Mouse (Mus musculus): ENCODE results near the gene Mtln. TPM values are rescaled to one million over a fixed set of nuclear protein-coding genes. Genes with fewer than 3 reads are reported as not detected.

Mtln gene
- polyA plus RNA-seq, 1 experiment from 2014 or later: 30.6 TPM

- no peaks in the 10 kb centered on the region for H3K9me3 ChIP-seq
These were observed 13.8 kb downstream of the Mtln start for GRCm38 (mm10) chr2:127778451-127778850.

GRCm38 (mm10) chr2:127775013-127775412 is 17.3 kb downstream of the Mtln start:
- H3K27ac ChIP-seq (replicated peaks): peak overlapping the region; percentile 54; the same call in 1 of the 2 replicates
- 65% methylated on average over 3 of the region's 3 CpGs for WGBS

More at GRCm38 (mm10) chr2:127778451-127778850, 13.8 kb downstream of the Mtln start:
- no peak overlapping the region for H3K4me3 ChIP-seq
- peaks cover 10% of the 10 kb centered on the region for H3K4me1 ChIP-seq
- H3K36me3 ChIP-seq: peaks cover 29% of the 10 kb centered on the region
- H3K27me3 ChIP-seq: no peaks in the 10 kb centered on the region
- ATAC-seq (ENCODE audit: low FRiP score, low read depth): no peak
- H3K4me2 ChIP-seq (replicated peaks): no peak overlapping the region
- H3K9ac ChIP-seq (replicated peaks): no peak overlapping the region
- 91% methylated on average over 5 of the region's 5 CpGs for WGBS
- no peak overlapping the region for H3K27ac ChIP-seq (replicated peaks)

GRCm38 (mm10) chr2:127774578-127774941 is 17.7 kb downstream of the Mtln start:
- H3K27ac ChIP-seq (replicated peaks): peak overlapping the region; percentile 82
- WGBS: 0% methylated on average over 1 of the region's 1 CpGs
- H3K27me3 ChIP-seq: no peaks in the 10 kb centered on the region
- peaks cover 47% of the 10 kb centered on the region for H3K36me3 ChIP-seq
- ATAC-seq (ENCODE audit: low FRiP score, low read depth): peak; percentile 68
- H3K4me1 ChIP-seq: peaks cover 10% of the 10 kb centered on the region
- 0 out of 2 replicates have a peak overlapping the region, but pooled peaks have one; percentile 4 for H3K4me3 ChIP-seq
- peak overlapping the region; percentile 38 for H3K4me2 ChIP-seq (replicated peaks)
- 0 out of 2 replicates have a peak overlapping the region, but pooled peaks have one; percentile 43 for H3K9ac ChIP-seq (replicated peaks)
- no peaks in the 10 kb centered on the region for H3K9me3 ChIP-seq

More at GRCm38 (mm10) chr2:127775013-127775412, 17.3 kb downstream of the Mtln start:
- Histone ChIP-seq H3K27me3 (no peaks in the 10 kb centered on the region), H3K4me3 (no peak overlapping the region), H3K9me3 (no peaks in the 10 kb centered on the region), H3K4me2 (replicated peaks) (no peak overlapping the region), H3K9ac (replicated peaks) (no peak overlapping the region), H3K36me3 (peaks cover 48% of the 10 kb centered on the region), H3K4me1 (peaks cover 10% of the 10 kb centered on the region)
- ATAC-seq (ENCODE audit: low FRiP score, low read depth): 0 out of 2 replicates have a peak, but pooled peaks have one; percentile 58

GRCm38 (mm10) chr2:127773938-127774577 is 18.2 kb downstream of the Mtln start:
- Histone ChIP-seq H3K4me3 (0 out of 2 replicates have a peak overlapping the region, but pooled peaks have one; percentile 4), H3K9ac (replicated peaks) (peak overlapping the region; percentile 43; the same call in 1 of the 2 replicates), H3K27ac (replicated peaks) (peak overlapping the region; percentile 82), H3K27me3 (no peaks in the 10 kb centered on the region), H3K4me1 (peaks cover 10% of the 10 kb centered on the region), H3K4me2 (replicated peaks) (peak overlapping the region; percentile 38), H3K36me3 (peaks cover 46% of the 10 kb centered on the region), H3K9me3 (no peaks in the 10 kb centered on the region)
- 23% methylated on average over 15 of the region's 15 CpGs for WGBS
- ATAC-seq (ENCODE audit: low FRiP score, low read depth): peak; percentile 85

GRCm38 (mm10) chr2:127761587-127761986 is 30.7 kb downstream of the Mtln start:
- Histone ChIP-seq H3K9me3 (no peaks in the 10 kb centered on the region), H3K4me2 (replicated peaks) (no peak overlapping the region), H3K4me1 (no peaks in the 10 kb centered on the region), H3K4me3 (no peak overlapping the region), H3K27ac (replicated peaks) (no peak overlapping the region), H3K9ac (replicated peaks) (no peak overlapping the region), H3K36me3 (peaks cover 57% of the 10 kb centered on the region), H3K27me3 (no peaks in the 10 kb centered on the region)
- ATAC-seq (ENCODE audit: low FRiP score, low read depth): no peak
- WGBS: 94% methylated on average over 5 of the region's 5 CpGs

GRCm38 (mm10) chr2:127760429-127761000 is 31.8 kb downstream of the Mtln start:
- peaks cover 56% of the 10 kb centered on the region for H3K36me3 ChIP-seq
- 83% methylated on average over 10 of the region's 10 CpGs for WGBS
- no peak overlapping the region for H3K27ac ChIP-seq (replicated peaks)
- no peaks in the 10 kb centered on the region for H3K27me3 ChIP-seq
- no peak overlapping the region for H3K4me3 ChIP-seq
- no peak for ATAC-seq (ENCODE audit: low FRiP score, low read depth)
- no peaks in the 10 kb centered on the region for H3K4me1 ChIP-seq
- H3K9ac ChIP-seq (replicated peaks): no peak overlapping the region
- H3K4me2 ChIP-seq (replicated peaks): no peak overlapping the region
- no peaks in the 10 kb centered on the region for H3K9me3 ChIP-seq

GRCm38 (mm10) chr2:127760014-127760413 is 32.3 kb downstream of the Mtln start:
- no peaks in the 10 kb centered on the region for H3K4me1 ChIP-seq
- WGBS: 92% methylated on average over 6 of the region's 6 CpGs
- no peaks in the 10 kb centered on the region for H3K9me3 ChIP-seq
- peaks cover 54% of the 10 kb centered on the region for H3K36me3 ChIP-seq
- H3K27ac ChIP-seq (replicated peaks): no peak overlapping the region
- no peak overlapping the region for H3K4me2 ChIP-seq (replicated peaks)
- ATAC-seq (ENCODE audit: low FRiP score, low read depth): no peak
- H3K27me3 ChIP-seq: no peaks in the 10 kb centered on the region
- H3K4me3 ChIP-seq: no peak overlapping the region
- no peak overlapping the region for H3K9ac ChIP-seq (replicated peaks)

GRCm38 (mm10) chr2:127759157-127759880 is 33.0 kb downstream of the Mtln start:
- no peaks in the 10 kb centered on the region for H3K9me3 ChIP-seq
- H3K4me2 ChIP-seq (replicated peaks): no peak overlapping the region
- H3K4me1 ChIP-seq: no peaks in the 10 kb centered on the region
- no peak overlapping the region for H3K27ac ChIP-seq (replicated peaks)
- H3K27me3 ChIP-seq: no peaks in the 10 kb centered on the region
- peaks cover 48% of the 10 kb centered on the region for H3K36me3 ChIP-seq
- ATAC-seq (ENCODE audit: low FRiP score, low read depth): no peak
- WGBS: 90% methylated on average over 5 of the region's 5 CpGs
- no peak overlapping the region for H3K9ac ChIP-seq (replicated peaks)
- H3K4me3 ChIP-seq: no peak overlapping the region

GRCm38 (mm10) chr2:127757171-127757570 is 35.1 kb downstream of the Mtln start:
- no peak overlapping the region for H3K4me2 ChIP-seq (replicated peaks)
- no peaks in the 10 kb centered on the region for H3K9me3 ChIP-seq
- H3K4me3 ChIP-seq: no peak overlapping the region
- peak overlapping the region; percentile 36; the same call in 1 of the 2 replicates for H3K27ac ChIP-seq (replicated peaks)
- ATAC-seq (ENCODE audit: low FRiP score, low read depth): no peak
- H3K36me3 ChIP-seq: peaks cover 45% of the 10 kb centered on the region
- 54% methylated on average over 8 of the region's 8 CpGs for WGBS
- H3K4me1 ChIP-seq: no peaks in the 10 kb centered on the region
- no peak overlapping the region for H3K9ac ChIP-seq (replicated peaks)
- no peaks in the 10 kb centered on the region for H3K27me3 ChIP-seq

GRCm38 (mm10) chr2:127754113-127754512 is 38.2 kb downstream of the Mtln start:
- Histone ChIP-seq H3K9me3 (no peaks in the 10 kb centered on the region), H3K27me3 (no peaks in the 10 kb centered on the region), H3K4me2 (replicated peaks) (no peak overlapping the region), H3K36me3 (peaks cover 22% of the 10 kb centered on the region), H3K9ac (replicated peaks) (no peak overlapping the region), H3K4me1 (no peaks in the 10 kb centered on the region), H3K4me3 (no peak overlapping the region), H3K27ac (replicated peaks) (no peak overlapping the region)
- ATAC-seq (ENCODE audit: low FRiP score, low read depth): no peak
- 94% methylated on average over 4 of the region's 4 CpGs for WGBS

GRCm38 (mm10) chr2:127751849-127752610 is 40.3 kb downstream of the Mtln start:
- Histone ChIP-seq H3K9me3 (no peaks in the 10 kb centered on the region), H3K4me3 (no peak overlapping the region), H3K27ac (replicated peaks) (no peak overlapping the region), H3K27me3 (no peaks in the 10 kb centered on the region), H3K4me1 (no peaks in the 10 kb centered on the region), H3K36me3 (peaks cover 17% of the 10 kb centered on the region), H3K4me2 (replicated peaks) (no peak overlapping the region), H3K9ac (replicated peaks) (no peak overlapping the region)
- ATAC-seq (ENCODE audit: low FRiP score, low read depth): no peak
- 83% methylated on average over 11 of the region's 11 CpGs for WGBS

All from midbrain, embryonic 12.5 days (tissue).